Mouse (Mus musculus) thymus, postnatal 14 days (tissue): Measurements from ENCODE around the gene Frem2.

Experiments
- DNase-seq: peaks from one replicate; pipeline ENCODE4 v3.0.0; 2021

Frem2 gene

DNA sequence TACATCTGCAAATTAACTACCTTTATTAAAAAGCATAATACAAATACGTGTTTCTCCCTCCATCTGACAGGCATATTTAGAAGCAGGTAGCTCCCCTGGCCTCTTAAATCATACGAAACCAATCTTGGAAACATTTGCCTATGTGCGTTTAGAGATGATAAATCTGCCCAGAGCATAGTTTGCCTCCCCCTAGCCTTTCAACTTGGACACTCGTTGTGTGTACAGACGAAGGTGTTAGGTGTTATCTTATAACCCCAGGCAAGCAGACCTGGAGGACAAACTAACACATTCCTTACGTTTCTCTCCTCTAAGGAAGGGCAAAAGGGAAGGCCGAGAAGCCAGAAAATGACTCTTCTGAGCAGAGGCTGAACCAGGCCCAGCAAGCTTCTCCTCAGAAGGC, 104.5 kb downstream of the Frem2 start:
- no peak for DNase-seq

DNA sequence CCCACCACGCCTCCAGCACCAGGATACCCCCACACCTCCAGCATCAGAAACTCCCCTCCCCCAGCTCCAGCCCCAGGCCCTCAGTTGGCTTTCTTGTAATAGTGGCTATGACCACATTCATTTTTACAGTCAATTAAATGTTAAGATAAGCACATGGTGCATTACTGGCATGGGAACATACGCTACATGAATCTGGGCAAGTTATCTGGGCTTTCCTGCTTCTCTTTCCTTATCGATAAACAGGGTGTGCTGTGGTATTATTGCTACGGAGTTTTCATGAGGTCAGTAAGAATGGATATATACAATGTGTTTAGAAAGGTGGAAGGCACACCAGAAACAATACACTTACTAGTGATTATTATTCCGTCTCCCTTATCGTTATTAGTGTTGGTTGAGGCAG, 125.1 kb downstream of the Frem2 start:
- DNase-seq: no peak

DNA sequence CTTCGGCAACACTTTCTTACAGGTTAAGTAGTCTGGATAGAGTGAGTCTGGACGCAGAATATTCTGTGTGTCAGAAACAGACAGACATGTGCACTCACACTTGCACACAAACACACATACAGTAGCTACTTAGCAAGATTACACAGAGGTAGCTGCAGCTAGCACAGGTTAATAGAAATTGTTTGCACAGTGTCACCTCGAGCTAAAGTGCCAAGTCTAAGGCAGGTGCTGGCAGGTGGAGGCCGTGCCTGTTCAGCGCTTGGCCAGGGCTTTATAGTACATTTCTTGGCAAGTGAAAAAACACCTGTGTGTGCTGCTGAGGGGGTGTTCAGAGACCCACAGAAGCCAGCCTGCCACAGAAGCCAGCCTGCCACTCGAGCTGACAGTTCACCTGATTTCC, 126.8 kb downstream of the Frem2 start:
- DNase-seq: no peak

- peak; percentile 77 for DNase-seq
Measured at GRCm38 (mm10) chr3:53525737-53526136, 131.4 kb downstream of the Frem2 start.

DNA sequence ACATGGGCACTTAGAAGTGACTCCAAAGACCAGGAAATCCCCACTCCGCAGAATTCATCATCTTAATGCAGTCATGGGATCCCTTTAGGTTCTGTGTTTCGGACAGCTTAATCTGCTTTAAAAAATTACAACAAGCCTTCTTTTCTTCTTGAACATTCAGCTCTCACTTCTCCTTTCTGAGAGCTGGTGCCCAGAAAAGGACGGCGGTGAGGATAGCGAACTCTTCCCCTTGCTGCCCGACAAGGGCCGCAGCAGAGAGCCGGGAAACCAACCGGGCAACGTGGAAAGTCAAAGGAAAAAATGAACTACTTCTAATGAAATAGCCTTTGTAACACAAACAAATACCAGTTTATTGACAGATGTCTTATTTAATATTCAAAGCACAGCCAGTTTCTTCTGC, 134.4 kb downstream of the Frem2 start:
- no peak for DNase-seq

- DNase-seq: no peak
Measured at GRCm38 (mm10) chr3:53514221-53515065, 142.7 kb downstream of the Frem2 start.

- no peak for DNase-seq
Measured at GRCm38 (mm10) chr3:53513096-53513495, 144.1 kb downstream of the Frem2 start.

GRCm38 (mm10) chr3:53502428-53502827, 154.7 kb downstream of the Frem2 start:
- no peak for DNase-seq

DNA sequence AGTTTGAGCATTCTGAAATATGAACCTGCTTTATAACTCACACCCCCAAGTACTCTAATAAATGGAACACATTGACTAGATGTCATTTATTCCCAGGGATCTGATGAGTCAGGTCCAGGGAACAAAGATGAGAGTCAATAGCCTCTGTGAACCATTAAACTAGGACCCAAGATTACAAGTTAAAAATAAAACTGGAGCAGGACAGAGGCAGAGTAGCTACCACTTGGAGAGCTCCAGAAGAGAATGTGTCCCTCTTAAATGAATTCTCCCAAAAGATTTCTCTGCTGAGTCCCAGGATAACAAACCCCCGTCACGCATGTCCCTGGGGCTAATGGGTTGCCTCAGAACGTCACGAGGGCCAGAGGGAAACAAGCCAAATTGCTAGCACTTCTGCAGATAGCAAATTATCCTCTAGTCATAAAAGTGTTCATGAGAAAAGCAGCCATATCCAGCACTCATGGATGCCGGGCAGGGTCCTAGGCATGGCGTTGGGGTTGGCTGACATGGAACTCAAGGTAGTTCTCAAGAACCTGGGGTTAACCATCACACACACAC, 158.7 kb downstream of the Frem2 start:
- no peak for DNase-seq

GRCm38 (mm10) chr3:53488353-53488752, 168.8 kb downstream of the Frem2 start, which contains the start of gene Stoml3:
Gene Stoml3 (plus strand): TSS chr3:53488653.
- no peak for DNase-seq

- no peak for DNase-seq
Measured at GRCm38 (mm10) chr3:53486996-53487576, 170.1 kb downstream of the Frem2 start.

- DNase-seq: no peak
Measured at GRCm38 (mm10) chr3:53486561-53486960, 170.6 kb downstream of the Frem2 start.

DNA sequence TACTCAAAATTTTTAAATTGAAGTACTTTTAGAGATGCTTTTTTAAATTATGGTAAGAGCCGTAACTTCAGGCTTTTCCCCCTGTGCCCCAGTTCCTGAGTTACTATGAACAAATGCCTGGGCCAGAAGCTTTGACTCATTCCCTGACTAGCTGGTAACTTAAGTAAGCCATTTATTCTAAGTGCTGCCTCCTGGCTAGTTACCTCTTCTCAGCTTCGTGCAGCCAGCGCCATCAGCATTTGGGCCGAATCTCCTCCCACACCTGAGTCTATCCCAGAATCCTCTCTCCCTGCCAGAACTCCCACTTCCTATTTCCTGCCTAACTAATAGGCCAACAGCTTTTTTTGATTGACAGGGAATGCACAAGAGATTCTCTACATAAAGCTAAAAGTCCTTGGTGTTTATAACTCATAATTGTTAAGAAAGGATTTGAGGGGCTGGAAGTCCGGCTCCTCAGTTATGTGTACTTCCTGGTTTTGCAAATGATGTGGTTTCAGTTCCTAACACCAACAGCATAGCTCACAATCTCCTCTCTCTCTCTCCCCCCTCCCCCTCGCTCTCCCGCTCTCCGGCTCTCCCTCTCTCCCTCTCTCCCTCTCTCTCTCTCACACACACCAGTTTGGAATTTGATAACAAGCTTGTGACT, 173.6 kb downstream of the Frem2 start:
- DNase-seq: no peak

GRCm38 (mm10) chr3:53478419-53479046, 178.6 kb downstream of the Frem2 start:
- no peak for DNase-seq

GRCm38 (mm10) chr3:53477468-53477867, 179.7 kb downstream of the Frem2 start:
- no peak for DNase-seq

DNA sequence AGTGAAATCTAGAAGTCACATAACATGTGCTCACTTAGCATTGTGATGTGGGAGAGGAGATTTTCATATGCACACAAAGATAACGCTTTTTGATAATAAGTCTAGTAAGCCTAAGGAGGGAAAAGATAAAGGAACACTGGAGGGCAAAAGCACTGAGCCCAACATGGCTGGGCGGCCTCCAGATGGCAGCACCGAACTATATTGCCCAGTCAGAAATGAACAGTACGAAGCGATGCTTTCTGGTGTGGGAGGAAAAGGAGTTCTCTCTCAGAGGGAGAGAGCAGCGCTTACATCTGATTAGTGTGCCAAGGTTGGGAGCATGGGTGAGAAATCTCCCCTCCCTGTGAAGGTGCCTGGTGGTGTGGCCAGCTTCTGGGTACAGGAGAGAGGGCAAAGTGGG, 181.3 kb downstream of the Frem2 start:
- DNase-seq: peak; percentile 17

- DNase-seq: no peak
Measured at GRCm38 (mm10) chr3:53474179-53474578, 183.0 kb downstream of the Frem2 start.

DNA sequence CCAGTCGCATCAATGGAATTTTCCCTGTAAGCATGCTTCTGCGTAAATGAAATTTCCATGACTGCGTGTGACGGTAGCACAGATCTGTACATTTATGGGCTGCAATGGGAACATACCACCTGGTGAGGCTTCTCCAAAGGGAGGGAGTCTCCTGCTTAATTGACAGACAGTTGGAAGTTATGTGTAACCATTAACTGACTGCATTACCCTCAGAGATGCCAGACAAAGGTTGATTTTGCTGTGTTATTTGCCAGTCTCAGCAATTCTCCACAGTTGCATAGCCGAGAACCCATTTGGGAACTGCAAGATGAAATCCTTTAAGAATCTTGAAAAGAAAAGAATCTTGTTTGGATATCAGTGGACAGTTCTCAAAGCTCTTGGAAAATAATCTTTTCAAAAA, 185.1 kb downstream of the Frem2 start:
- DNase-seq: no peak

DNA sequence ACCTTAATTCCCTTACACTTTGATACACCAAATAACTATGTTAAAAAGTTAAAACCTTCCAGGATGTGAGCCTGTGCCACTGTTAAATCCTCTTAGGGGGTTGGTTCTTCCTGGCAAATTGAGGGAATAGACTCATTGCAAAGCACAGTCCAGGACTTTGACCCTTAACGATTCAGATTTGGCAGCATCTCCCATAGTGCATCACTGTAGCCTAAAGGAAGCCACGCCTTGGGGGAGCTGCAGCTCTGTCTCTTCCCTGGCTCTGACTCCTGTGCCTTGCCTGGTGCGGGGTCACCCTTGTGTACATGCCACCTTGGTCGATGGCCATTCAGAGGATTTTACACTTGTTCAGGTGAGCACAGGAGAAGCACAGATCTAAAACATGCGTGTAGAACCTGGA, 187.5 kb downstream of the Frem2 start:
- no peak for DNase-seq

DNA sequence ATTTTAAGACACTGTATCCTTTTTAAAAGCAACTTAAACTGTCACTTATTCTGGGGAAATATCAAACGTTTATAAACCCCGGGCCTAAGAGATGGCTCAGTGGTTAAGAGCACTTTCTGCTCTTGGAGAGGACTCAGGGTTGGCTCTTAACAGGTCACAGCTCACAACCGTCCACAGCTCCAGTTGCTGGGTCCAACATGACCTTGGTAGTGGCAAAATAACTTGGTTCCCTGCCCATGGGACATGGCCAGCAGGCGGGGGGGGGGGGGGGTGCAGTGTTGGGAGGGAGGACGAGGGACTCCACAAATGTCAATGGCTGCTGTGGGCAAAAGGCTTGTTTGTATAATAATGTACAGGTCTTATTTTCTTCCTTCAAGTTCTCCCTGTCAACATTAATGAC, 189.8 kb downstream of the Frem2 start:
- no peak for DNase-seq

DNA sequence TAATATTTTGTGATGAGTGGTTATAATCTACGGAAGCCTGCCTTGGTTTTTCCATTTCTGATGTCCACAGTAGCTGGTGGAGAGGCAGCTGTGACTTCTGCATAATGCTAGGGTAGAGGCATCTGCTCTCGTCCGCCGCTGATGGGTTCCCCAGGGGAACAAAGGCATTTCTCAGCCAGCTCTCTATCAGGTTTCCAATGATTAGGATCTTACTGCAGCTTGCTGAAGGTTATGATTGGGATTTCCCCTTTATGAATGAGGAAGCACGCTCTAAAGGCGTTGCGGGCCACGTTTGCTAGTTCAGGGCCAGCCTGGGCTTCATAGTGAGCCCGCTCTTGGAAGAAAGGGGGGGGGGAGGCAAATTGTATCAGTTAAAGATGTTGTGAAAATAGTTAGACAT, 190.7 kb downstream of the Frem2 start:
- no peak for DNase-seq

DNA sequence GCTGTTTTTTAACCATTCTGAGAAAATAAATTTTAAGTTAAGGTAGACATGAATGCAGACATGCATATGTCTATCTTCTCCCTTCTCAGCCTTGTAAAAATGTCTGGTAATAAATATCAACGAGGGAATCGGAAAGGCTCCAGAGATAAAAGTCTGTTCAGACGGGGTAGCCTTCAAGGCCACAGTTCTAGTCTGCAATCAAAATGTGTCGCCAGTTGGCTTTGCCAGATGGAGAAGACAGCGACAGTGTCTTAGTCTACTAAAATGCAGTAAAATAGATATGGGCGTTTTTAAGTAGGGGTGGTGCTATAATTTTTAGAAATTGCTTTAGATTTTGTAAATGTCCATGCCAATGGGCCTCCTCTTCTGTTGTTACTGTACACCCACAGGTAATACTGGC, 191.8 kb downstream of the Frem2 start:
- no peak for DNase-seq

GRCm38 (mm10) chr3:53464146-53464698, 192.9 kb downstream of the Frem2 start:
- DNase-seq: peak; percentile 11
